Mouse (Mus musculus) CD4-positive, CD25-positive, alpha-beta regulatory T cell, adult 4 months (primary cell): Measurements from ENCODE around the gene Rnase1. TPM values are rescaled to one million over a fixed set of nuclear protein-coding genes. Genes with fewer than 3 reads are reported as not detected.

Source experiments
- ATAC-seq: one replicate; pipeline ENCODE4 v1.8.0; 2017
- polyA plus RNA-seq, 2 experiments: library from polyadenylated mRNA; unstranded; fragments of 100-300 nt; shearing (Covaris generic); gene quantifications; one replicate each; pipeline ENCODE4 v1.2.1; 2017

The Rnase1 gene
- polyA plus RNA-seq, 2 experiments from 2014 or later, result not detected

- no peak for ATAC-seq
These were observed 6.2 kb downstream of the Rnase1 start for GRCm38 (mm10) chr14:51140342-51140741.

- ATAC-seq, result no peak
These were observed 14.2 kb downstream of the Rnase1 start for GRCm38 (mm10) chr14:51132372-51132771.

- ATAC-seq, result no peak
These were observed 15.3 kb downstream of the Rnase1 start for GRCm38 (mm10) chr14:51131086-51131815.

GRCm38 (mm10) chr14:51130315-51130940 lies 16.2 kb downstream of the Rnase1 start:
- ATAC-seq, result no peak

- ATAC-seq, result no peak
These were observed 17.0 kb downstream of the Rnase1 start for GRCm38 (mm10) chr14:51129624-51129975.

GRCm38 (mm10) chr14:51128775-51129623 lies 17.6 kb downstream of the Rnase1 start:
- no peak for ATAC-seq

- no peak for ATAC-seq
These were observed 18.8 kb downstream of the Rnase1 start for GRCm38 (mm10) chr14:51127648-51128258.

- ATAC-seq, result no peak
These were observed 20.9 kb downstream of the Rnase1 start for GRCm38 (mm10) chr14:51125684-51126083.

- no peak for ATAC-seq
These were observed 32.5 kb downstream of the Rnase1 start, which contains the start of gene Eddm3b for GRCm38 (mm10) chr14:51113916-51114560. Gene Eddm3b, plus strand, starts transcription at chr14:51114426.

- ATAC-seq, result no peak
These were observed 33.1 kb downstream of the Rnase1 start for GRCm38 (mm10) chr14:51113476-51113875.

GRCm38 (mm10) chr14:51111966-51112365 lies 34.6 kb downstream of the Rnase1 start:
- no peak for ATAC-seq

GRCm38 (mm10) chr14:51106449-51106967 lies 40.1 kb downstream of the Rnase1 start:
- no peak for ATAC-seq

GRCm38 (mm10) chr14:51104366-51104765 lies 42.2 kb downstream of the Rnase1 start:
- ATAC-seq, result no peak

- ATAC-seq, result peak; percentile 76
These were observed 43.4 kb downstream of the Rnase1 start for GRCm38 (mm10) chr14:51103217-51103616.

- ATAC-seq, result no peak
These were observed 45.3 kb downstream of the Rnase1 start for GRCm38 (mm10) chr14:51101284-51101683.

- ATAC-seq, result no peak
These were observed 47.7 kb downstream of the Rnase1 start for GRCm38 (mm10) chr14:51098921-51099320.

GRCm38 (mm10) chr14:51098300-51098699 lies 48.3 kb downstream of the Rnase1 start:
- ATAC-seq, result peak; percentile 74

- ATAC-seq, result no peak
These were observed 50.7 kb downstream of the Rnase1 start for GRCm38 (mm10) chr14:51095736-51096524.
